ENCODE assay signal across 20 mouse cellular contexts in genomic region chr2:104372156-104372555, GRCm38 (mm10). TPM values are rescaled to one million over a fixed set of nuclear protein-coding genes. Genes with fewer than 3 reads are reported as not detected.
"Had no signal": no experiment of that assay in that cellular context is flagged by ENCODE, and none has a peak within 500 bp of the region (broad histone marks: within the 10 kb centered on the region; RNA-seq: fewer than 3 reads in every experiment).

No protein-coding gene starts in this region.

- H3K4me2 ChIP-seq: lung, embryonic 14.5 days; midbrain, embryonic 12.5 days; neural tube, embryonic 13.5 days; neural tube, embryonic 15.5 days had no signal

- H3K9ac ChIP-seq: liver, postnatal 0 days; lung, embryonic 14.5 days; midbrain, embryonic 12.5 days; neural tube, embryonic 13.5 days; neural tube, embryonic 15.5 days had no signal

- H3K27me3 ChIP-seq: midbrain, embryonic 12.5 days; neural tube, embryonic 13.5 days; neural tube, embryonic 15.5 days had no signal

- H3K4me3 ChIP-seq: midbrain, embryonic 10.5 days; midbrain, embryonic 12.5 days; myocyte; neural tube, embryonic 13.5 days; neural tube, embryonic 15.5 days had no signal

- H3K9me3 ChIP-seq: midbrain, embryonic 10.5 days; midbrain, embryonic 12.5 days; neural tube, embryonic 13.5 days; neural tube, embryonic 15.5 days had no signal

- H3K36me3 ChIP-seq: midbrain, embryonic 10.5 days; midbrain, embryonic 12.5 days; neural tube, embryonic 13.5 days; neural tube, embryonic 15.5 days had no signal

- ATAC-seq: liver, postnatal 0 days; midbrain, embryonic 16.5 days had no signal

- H3K27ac ChIP-seq: midbrain, embryonic 10.5 days; midbrain, embryonic 12.5 days; neural tube, embryonic 13.5 days; neural tube, embryonic 15.5 days had no signal

- DNase-seq: liver, postnatal 0 days; lung, embryonic 14.5 days; lung, postnatal 10 days; lung, postnatal 4 days; midbrain, embryonic 14.5 days; retina, postnatal 1 day; right cerebral cortex, adult 18-20 months; right cerebral cortex, postnatal 25 days; right cerebral cortex, postnatal 4 days; spleen, adult 18-20 months; thymus, adult 18-20 months; thymus, postnatal 14 days; thymus, postnatal 36 days had no signal

RNA-seq across cellular contexts. Expression of gene D430041D05Rik, which starts 38.7 kb away (rescaled TPM):
- polyA plus RNA-seq: small intestine, adult 2 months had no signal
